Mouse (Mus musculus): ENCODE data around the gene Thtpa.
A peak's percentile ranks its signal among the peaks of the same experiment; 100 is the strongest.

Thtpa gene

GRCm38 (mm10) chr14:55135676-55136075, 41.1 kb downstream of the Thtpa start:
- DNase-seq (ENCODE audit: low read depth, low spot score), result no peak

- peak; percentile 24 for DNase-seq (ENCODE audit: low read depth, low spot score)
Observed at GRCm38 (mm10) chr14:55139313-55139712, 44.7 kb downstream of the Thtpa start.

GRCm38 (mm10) chr14:55146324-55146723, 51.7 kb downstream of the Thtpa start:
- peak; percentile 76 for DNase-seq (ENCODE audit: low read depth, low spot score)

- DNase-seq (ENCODE audit: low read depth, low spot score), result peak; percentile 90
Observed at GRCm38 (mm10) chr14:55146829-55147401, 52.3 kb downstream of the Thtpa start.

GRCm38 (mm10) chr14:55148363-55148915, 53.9 kb downstream of the Thtpa start:
- DNase-seq (ENCODE audit: low read depth, low spot score), result peak; percentile 74
